Comparison of ENCODE assay signal across 8 mouse cellular contexts in the genomic region with DNA sequence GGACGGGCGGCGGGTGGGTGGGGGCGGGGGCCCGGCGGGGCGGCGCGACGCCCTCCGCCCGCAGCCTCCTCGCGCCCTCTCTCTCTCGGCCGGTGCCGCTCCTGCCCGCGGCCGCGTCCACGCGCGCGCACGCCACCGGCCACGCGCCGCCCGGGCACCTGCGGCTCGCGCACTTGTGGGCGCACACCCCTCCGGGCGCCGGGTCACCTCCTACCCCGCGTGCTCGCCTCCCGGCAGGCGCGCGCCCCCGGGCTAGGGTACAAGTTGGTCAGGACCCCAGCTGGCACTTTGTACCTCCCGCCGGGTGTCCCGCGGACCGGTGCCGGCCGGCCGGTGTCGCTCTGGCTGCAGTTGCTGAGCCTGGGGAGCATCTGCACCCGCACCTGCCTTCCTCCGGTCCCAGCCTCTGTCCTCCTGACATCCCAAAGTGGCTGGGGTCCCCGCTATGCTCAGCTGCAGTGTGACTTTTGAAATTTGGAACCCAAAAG. TPM values are rescaled to one million over a fixed set of nuclear protein-coding genes. Genes with fewer than 3 reads are reported as not detected.
A peak's percentile ranks its signal among the peaks of the same experiment; 100 is the strongest.
DNase-seq lines count a peak whose midpoint lies in the region; ATAC-seq and TF ChIP-seq lines count a peak whose summit lies in the region.

No protein-coding gene starts in this region.

- H3K9ac ChIP-seq in embryonic facial prominence, embryonic 13.5 days: peak overlapping the region; percentile 73
- H3K9ac ChIP-seq in heart, embryonic 13.5 days: peak overlapping the region; percentile 87
- H3K9ac ChIP-seq in kidney, embryonic 16.5 days (replicated peaks; ENCODE audit: low read length): peak overlapping the region; percentile 73
- peak overlapping the region; percentile 69 for H3K9ac ChIP-seq in liver, adult 2 months (ENCODE audit: low read depth, low read length)

- no peak overlapping the region for H3K27ac ChIP-seq in embryonic facial prominence, embryonic 13.5 days
- H3K27ac ChIP-seq in heart, embryonic 13.5 days (replicated peaks): peak overlapping the region; percentile 43; the same call in 1 of the 2 replicates
- no peak overlapping the region for H3K27ac ChIP-seq in kidney, embryonic 16.5 days (ENCODE audit: low read length)
- no peak overlapping the region for H3K27ac ChIP-seq in liver, adult 2 months (replicated peaks; ENCODE audit: insufficient read depth, low read depth, low read length)

- peaks cover 4% of the 10 kb centered on the region for H3K27me3 ChIP-seq in embryonic facial prominence, embryonic 13.5 days
- peaks cover 9% of the 10 kb centered on the region; the same call in 1 of the 2 replicates for H3K27me3 ChIP-seq in heart, embryonic 13.5 days (replicated peaks)
- H3K27me3 ChIP-seq in kidney, embryonic 16.5 days (ENCODE audit: insufficient read depth, low read length): no peaks in the 10 kb centered on the region
- no peaks in the 10 kb centered on the region for H3K27me3 ChIP-seq in liver, adult 2 months (ENCODE audit: control insufficient read depth, insufficient read depth, low read length)

- H3K9me3 ChIP-seq in embryonic facial prominence, embryonic 13.5 days: no peaks in the 10 kb centered on the region
- no peaks in the 10 kb centered on the region for H3K9me3 ChIP-seq in heart, embryonic 13.5 days
- no peaks in the 10 kb centered on the region for H3K9me3 ChIP-seq in kidney, embryonic 16.5 days (ENCODE audit: low read length)

- no peaks in the 10 kb centered on the region for H3K36me3 ChIP-seq in embryonic facial prominence, embryonic 13.5 days
- H3K36me3 ChIP-seq in heart, embryonic 13.5 days: no peaks in the 10 kb centered on the region
- no peaks in the 10 kb centered on the region for H3K36me3 ChIP-seq in kidney, embryonic 16.5 days (ENCODE audit: insufficient read depth, low read length)
- H3K36me3 ChIP-seq in liver, adult 2 months (ENCODE audit: control insufficient read depth, insufficient read depth, low read length): no peaks in the 10 kb centered on the region

- H3K4me1 ChIP-seq in embryonic facial prominence, embryonic 13.5 days: no peaks in the 10 kb centered on the region
- H3K4me1 ChIP-seq in heart, embryonic 13.5 days: peaks cover 6% of the 10 kb centered on the region; the same call in 1 of the 2 replicates
- 0 out of 2 replicates have a peak, but pooled peaks cover 4% of the 10 kb centered on the region for H3K4me1 ChIP-seq in kidney, embryonic 16.5 days (ENCODE audit: insufficient read depth, low read length)
- H3K4me1 ChIP-seq in liver, adult 2 months (ENCODE audit: control insufficient read depth, insufficient read depth, low read length): peaks cover 4% of the 10 kb centered on the region; the same call in 1 of the 2 replicates

- no peak for TF ChIP-seq CTCF in liver, adult 2 months (IDR thresholded peaks at IDR 0.05; ENCODE audit: low read depth, low read length)

- H3K4me2 ChIP-seq in embryonic facial prominence, embryonic 13.5 days: peak overlapping the region; percentile 98
- peak overlapping the region; percentile 97 for H3K4me2 ChIP-seq in heart, embryonic 13.5 days
- H3K4me2 ChIP-seq in kidney, embryonic 16.5 days (replicated peaks; ENCODE audit: low read depth, low read length): peak overlapping the region; percentile 95

- WGBS in embryonic facial prominence, embryonic 13.5 days: under 1% methylated on average over 48 of the region's 58 CpGs
- under 1% methylated on average over 31 of the region's 58 CpGs for WGBS in heart, embryonic 13.5 days
- 0% methylated on average over 37 of the region's 58 CpGs for WGBS in kidney, embryonic 16.5 days
- WGBS in liver, adult 2 months: 0% methylated on average over 32 of the region's 58 CpGs

- no peak for TF ChIP-seq POLR2A in liver, adult 2 months (IDR thresholded peaks at IDR 0.05; ENCODE audit: extremely low read depth, insufficient read depth, low read length)

- no peaks in the 10 kb centered on the region for H3K79me2 ChIP-seq in liver, adult 2 months (ENCODE audit: control insufficient read depth, insufficient read depth, low read length)

- peak; percentile 64 for ATAC-seq in embryonic facial prominence, embryonic 13.5 days (ENCODE audit: insufficient number of reproducible peaks, insufficient read depth, low FRiP score, low TSS enrichment, low read depth)
- peak; percentile 46 for ATAC-seq in heart, embryonic 13.5 days (ENCODE audit: extremely low read depth, insufficient number of reproducible peaks, low FRiP score, low TSS enrichment)
- ATAC-seq in kidney, embryonic 16.5 days (ENCODE audit: low FRiP score, low TSS enrichment): peak; percentile 71

- peak; percentile 63 for DNase-seq in 3134 (ENCODE audit: extremely low read depth, insufficient read length, low spot score)
- DNase-seq in adrenal gland, postnatal 10 days: peak; percentile 43
- DNase-seq in liver, adult 2 months (ENCODE audit: extremely low read depth, low read depth, low spot score): peak; percentile 17
- DNase-seq in naive thymus-derived CD4-positive, alpha-beta T cell, adult 2 months (ENCODE audit: low read depth): peak; percentile 21
- peak; percentile 48 for DNase-seq in thymus, postnatal 0 days (ENCODE audit: low spot score)

- peak overlapping the region; percentile 79 for H3K4me3 ChIP-seq in embryonic facial prominence, embryonic 13.5 days
- peak overlapping the region; percentile 90 for H3K4me3 ChIP-seq in heart, embryonic 13.5 days
- peak overlapping the region; percentile 81 for H3K4me3 ChIP-seq in kidney, embryonic 16.5 days (ENCODE audit: low read length)
- H3K4me3 ChIP-seq in liver, adult 2 months (ENCODE audit: insufficient read depth, low read depth, low read length): peak overlapping the region; percentile 67

RNA-seq across cellular contexts. Expression of a gene that starts 0.7 kb away (rescaled TPM):
- total RNA-seq in adrenal gland, postnatal 10 days (2021): 1 to 10 TPM; 7.9 to 9.5 TPM
- polyA plus RNA-seq in embryonic facial prominence, embryonic 13.5 days (2015; fragmentation: Nextera tagmentation; extraction: Ambion mirVana): 40.9 and 44.8 TPM in 2 replicates
- polyA plus RNA-seq in heart, embryonic 13.5 days (2015; fragmentation: Nextera tagmentation; extraction: Ambion mirVana): 23.7 and 27.5 TPM in 2 replicates
- polyA plus RNA-seq in kidney, embryonic 16.5 days (2015; fragmentation: Nextera tagmentation; extraction: Ambion mirVana): 28.7 and 32.0 TPM in 2 replicates
- 2.0 and 3.8 TPM in 2 replicates for total RNA-seq in liver, adult 2 months (2014; rRNA removed)
- polyA plus RNA-seq in liver, adult 2 months (2012; rRNA removed): 3.3 and 4.1 TPM in 2 replicates
- 24.6 and 28.6 TPM in 2 replicates for polyA plus RNA-seq in thymus, postnatal 0 days (2015; fragmentation: Nextera tagmentation; extraction: Ambion mirVana)

RNA-seq across cellular contexts. Expression of a gene that starts 6.3 kb away (rescaled TPM):
- not detected for total RNA-seq in adrenal gland, postnatal 10 days (2021)
- not detected in 2 replicates for polyA plus RNA-seq in embryonic facial prominence, embryonic 13.5 days (2015; fragmentation: Nextera tagmentation; extraction: Ambion mirVana)
- not detected in 2 replicates for polyA plus RNA-seq in heart, embryonic 13.5 days (2015; fragmentation: Nextera tagmentation; extraction: Ambion mirVana)
- polyA plus RNA-seq in kidney, embryonic 16.5 days (2015; fragmentation: Nextera tagmentation; extraction: Ambion mirVana): not detected in 2 replicates
- not detected in 2 replicates for total RNA-seq in liver, adult 2 months (2014; rRNA removed)
- polyA plus RNA-seq in liver, adult 2 months (2012; rRNA removed): not detected in 2 replicates
- polyA plus RNA-seq in thymus, postnatal 0 days (2015; fragmentation: Nextera tagmentation; extraction: Ambion mirVana): 0.13 and 0.27 TPM in 2 replicates
